Mouse (Mus musculus) retina, embryonic 14.5 days (tissue): ENCODE measurements around the gene Dnah6.

ENCODE experiments used
- DNase-seq: peaks from one replicate; pipeline ENCODE4 v3.0.0-alpha.2; 2015; ENCODE audit warnings: low spot score

Gene Dnah6

GRCm38 (mm10) chr6:73228408-73228807 is 7.0 kb upstream of the Dnah6 start:
- no peak for DNase-seq

- peak; percentile 82 for DNase-seq
Observed at GRCm38 (mm10) chr6:73227376-73228158, 6.1 kb upstream of the Dnah6 start.

GRCm38 (mm10) chr6:73222841-73223526 is 1.5 kb upstream of the Dnah6 start:
- peak; percentile 49 for DNase-seq

GRCm38 (mm10) chr6:73221958-73222735 is 696 bp upstream of the Dnah6 start:
- DNase-seq: no peak

GRCm38 (mm10) chr6:73211602-73212001 is 9.8 kb downstream of the Dnah6 start:
- DNase-seq: no peak

GRCm38 (mm10) chr6:73211036-73211435 is 10.4 kb downstream of the Dnah6 start:
- DNase-seq: no peak

GRCm38 (mm10) chr6:73210445-73210972 is 10.9 kb downstream of the Dnah6 start:
- no peak for DNase-seq

- DNase-seq: no peak
Observed at GRCm38 (mm10) chr6:73209598-73209997, 11.9 kb downstream of the Dnah6 start.

- no peak for DNase-seq
Observed at GRCm38 (mm10) chr6:73204937-73205336, 16.5 kb downstream of the Dnah6 start.

- no peak for DNase-seq
Observed at GRCm38 (mm10) chr6:73203724-73204123, 17.7 kb downstream of the Dnah6 start.

- DNase-seq: no peak
Observed at GRCm38 (mm10) chr6:73195291-73195690, 26.2 kb downstream of the Dnah6 start.

GRCm38 (mm10) chr6:73190756-73191155 is 30.7 kb downstream of the Dnah6 start:
- no peak for DNase-seq

- peak; percentile 21 for DNase-seq
Observed at GRCm38 (mm10) chr6:73184276-73184675, 37.2 kb downstream of the Dnah6 start.

GRCm38 (mm10) chr6:73182987-73183386 is 38.5 kb downstream of the Dnah6 start:
- no peak for DNase-seq

GRCm38 (mm10) chr6:73182410-73182809 is 39.0 kb downstream of the Dnah6 start:
- DNase-seq: no peak

GRCm38 (mm10) chr6:73182006-73182405 is 39.4 kb downstream of the Dnah6 start:
- DNase-seq: no peak

- DNase-seq: no peak
Observed at GRCm38 (mm10) chr6:73175156-73175555, 46.3 kb downstream of the Dnah6 start.

GRCm38 (mm10) chr6:73167230-73167629 is 54.2 kb downstream of the Dnah6 start:
- no peak for DNase-seq

GRCm38 (mm10) chr6:73162958-73163357 is 58.5 kb downstream of the Dnah6 start:
- DNase-seq: no peak

- no peak for DNase-seq
Observed at GRCm38 (mm10) chr6:73161338-73161737, 60.1 kb downstream of the Dnah6 start.

- no peak for DNase-seq
Observed at GRCm38 (mm10) chr6:73155455-73155854, 66.0 kb downstream of the Dnah6 start.

- DNase-seq: peak; percentile 94
Observed at GRCm38 (mm10) chr6:73153675-73154074, 67.8 kb downstream of the Dnah6 start.
